Mouse (Mus musculus): ENCODE results near the gene Spin1.

DNA sequence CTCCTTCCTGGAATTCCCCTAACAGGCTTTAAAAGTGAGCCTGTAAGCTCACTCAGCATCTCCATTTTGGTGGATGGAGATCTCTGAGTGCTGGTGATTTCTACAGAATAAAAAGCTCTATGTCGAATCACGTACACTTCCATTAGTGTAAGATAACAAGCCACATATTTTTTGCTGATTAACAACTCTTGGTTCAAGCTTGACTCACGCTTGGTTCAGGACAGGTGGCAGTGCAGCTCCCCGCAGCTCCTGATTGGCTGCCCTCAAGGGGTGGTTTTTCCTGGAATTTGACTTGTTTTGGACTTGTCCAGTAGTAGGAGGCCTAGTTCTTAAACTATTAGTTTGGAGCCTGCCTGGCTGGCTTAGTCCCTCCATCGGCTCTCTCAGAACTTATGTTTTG, 7.2 kb upstream of the Spin1 start:
- TF ChIP-seq POLR2A (IDR thresholded peaks at IDR 0.05; ENCODE audit: insufficient read depth, low read depth, low read length) (no peak), CTCF (IDR thresholded peaks at IDR 0.05) (no peak), EP300 (IDR thresholded peaks at IDR 0.05; ENCODE audit: insufficient read depth, low read depth, low read length) (no peak)
